Mouse (Mus musculus): ENCODE results near the gene Rnf135. TPM values are rescaled to one million over a fixed set of nuclear protein-coding genes. Genes with fewer than 3 reads are reported as not detected.
A peak's percentile ranks its signal among the peaks of the same experiment; 100 is the strongest.
"Not testable (repeated sequence)": the region's sequence is repeated elsewhere in the genome, so short reads cannot be mapped to it uniquely, and the experiment has no call there.

Rnf135 gene
- polyA plus RNA-seq, 1 experiment from 2014 or later, result 2.8 TPM

DNA sequence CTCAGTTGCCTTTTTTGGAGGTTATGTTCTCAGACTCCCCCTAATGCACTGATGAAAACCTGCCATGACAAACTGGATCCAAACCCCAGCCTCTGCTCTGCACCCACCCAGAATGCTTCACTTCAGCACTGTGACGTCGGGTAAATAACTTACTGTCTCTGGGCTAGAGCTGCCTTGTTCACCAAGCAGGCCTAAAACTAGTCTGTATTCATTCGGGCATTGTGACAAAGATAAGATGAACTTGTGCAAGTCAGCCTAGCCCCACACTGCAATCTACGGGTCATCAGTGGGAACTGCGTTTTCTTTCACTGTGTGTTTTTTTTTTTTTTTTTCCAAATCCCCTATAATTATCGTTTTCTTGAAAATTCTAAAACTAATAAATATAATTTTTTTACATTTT is 35.9 kb upstream of the Rnf135 start:
- 74% methylated on average over 6 of the region's 6 CpGs for WGBS
- no peak for ATAC-seq (ENCODE audit: insufficient number of reproducible peaks, low FRiP score, low TSS enrichment, low read depth)

DNA sequence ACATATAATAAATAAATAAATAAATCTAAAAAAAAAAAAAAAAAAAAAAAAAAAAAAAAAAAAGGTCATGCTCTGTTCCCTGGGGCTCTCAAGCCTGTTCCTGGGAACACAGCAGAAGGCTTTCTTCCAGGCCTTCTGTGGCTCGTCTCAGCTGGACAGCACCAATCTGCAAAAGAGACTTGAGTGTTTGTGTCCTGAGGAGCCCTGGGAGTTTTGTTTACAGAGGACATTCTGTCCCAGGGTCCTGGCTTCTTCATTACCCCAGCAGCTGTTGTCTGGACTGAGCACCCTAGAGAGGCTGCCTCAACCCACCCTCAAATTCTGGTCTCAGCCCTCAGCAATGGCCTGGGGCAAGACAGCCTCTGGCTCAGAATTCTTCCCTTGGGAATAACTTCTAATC is 35.3 kb upstream of the Rnf135 start:
- ATAC-seq (ENCODE audit: insufficient number of reproducible peaks, low FRiP score, low TSS enrichment, low read depth), result no peak
- H3K4me3 ChIP-seq (ENCODE audit: low read depth, low read length), result no peak overlapping the region

More for the DNA sequence above, 35.9 kb upstream of the Rnf135 start:
- no peak overlapping the region for H3K9ac ChIP-seq (ENCODE audit: low read length)
- H3K4me2 ChIP-seq (ENCODE audit: low read depth, severe bottlenecking), result no peak overlapping the region
- H3K27me3 ChIP-seq (ENCODE audit: control insufficient read depth, insufficient read depth, low read length), result 0 out of 2 replicates have a peak, but pooled peaks cover 2% of the 10 kb centered on the region
- H3K27ac ChIP-seq (replicated peaks; ENCODE audit: low read depth, low read length), result no peak overlapping the region
- H3K4me1 ChIP-seq (ENCODE audit: control insufficient read depth, insufficient read depth, low read length), result peaks cover 2% of the 10 kb centered on the region; the same call in 1 of the 2 replicates
- no peak overlapping the region for H3K4me3 ChIP-seq (ENCODE audit: low read depth, low read length)
- no peaks in the 10 kb centered on the region for H3K36me3 ChIP-seq (ENCODE audit: control insufficient read depth, insufficient read depth, low read length)
- H3K9me3 ChIP-seq (ENCODE audit: control insufficient read depth, low read length), result no peaks in the 10 kb centered on the region
- DNase-seq (ENCODE audit: low spot score), result no peak

GRCm38 (mm10) chr11:80148974-80149373 is 34.7 kb upstream of the Rnf135 start:
- not testable (repeated sequence) for H3K4me1 ChIP-seq (ENCODE audit: control insufficient read depth, insufficient read depth, low read length); H3K36me3 ChIP-seq (ENCODE audit: control insufficient read depth, insufficient read depth, low read length); ATAC-seq (ENCODE audit: insufficient number of reproducible peaks, low FRiP score, low TSS enrichment, low read depth); DNase-seq (ENCODE audit: low spot score); H3K9ac ChIP-seq (ENCODE audit: low read length); H3K9me3 ChIP-seq (ENCODE audit: control insufficient read depth, low read length); H3K4me3 ChIP-seq (ENCODE audit: low read depth, low read length); H3K27ac ChIP-seq (replicated peaks; ENCODE audit: low read depth, low read length); H3K4me2 ChIP-seq (ENCODE audit: low read depth, severe bottlenecking)
- peaks cover 11% of the 10 kb centered on the region for H3K27me3 ChIP-seq (ENCODE audit: control insufficient read depth, insufficient read depth, low read length)
- WGBS, result 67% methylated on average over 1 of the region's 4 CpGs

More for the DNA sequence above, 35.3 kb upstream of the Rnf135 start:
- Histone ChIP-seq H3K4me1 (ENCODE audit: control insufficient read depth, insufficient read depth, low read length) (no peaks in the 10 kb centered on the region), H3K27ac (replicated peaks; ENCODE audit: low read depth, low read length) (no peak overlapping the region), H3K36me3 (ENCODE audit: control insufficient read depth, insufficient read depth, low read length) (no peaks in the 10 kb centered on the region), H3K9ac (ENCODE audit: low read length) (no peak overlapping the region), H3K9me3 (ENCODE audit: control insufficient read depth, low read length) (no peaks in the 10 kb centered on the region), H3K27me3 (ENCODE audit: control insufficient read depth, insufficient read depth, low read length) (peaks cover 4% of the 10 kb centered on the region), H3K4me2 (ENCODE audit: low read depth, severe bottlenecking) (no peak overlapping the region)
- no peak for DNase-seq (ENCODE audit: low spot score)
- WGBS, result 38% methylated on average over 1 of the region's 1 CpGs

GRCm38 (mm10) chr11:80149412-80150023 is 34.1 kb upstream of the Rnf135 start:
- Histone ChIP-seq H3K4me1 (ENCODE audit: control insufficient read depth, insufficient read depth, low read length) (0 out of 2 replicates have a peak, but pooled peaks cover 7% of the 10 kb centered on the region), H3K4me3 (ENCODE audit: low read depth, low read length) (no peak overlapping the region), H3K9ac (ENCODE audit: low read length) (no peak overlapping the region), H3K27ac (replicated peaks; ENCODE audit: low read depth, low read length) (no peak overlapping the region), H3K4me2 (ENCODE audit: low read depth, severe bottlenecking) (no peak overlapping the region), H3K27me3 (ENCODE audit: control insufficient read depth, insufficient read depth, low read length) (peaks cover 16% of the 10 kb centered on the region), H3K9me3 (ENCODE audit: control insufficient read depth, low read length) (no peaks in the 10 kb centered on the region), H3K36me3 (ENCODE audit: control insufficient read depth, insufficient read depth, low read length) (no peaks in the 10 kb centered on the region)
- DNase-seq (ENCODE audit: low spot score) (no peak), ATAC-seq (ENCODE audit: insufficient number of reproducible peaks, low FRiP score, low TSS enrichment, low read depth) (no peak)
- WGBS, result 82% methylated on average over 8 of the region's 8 CpGs

DNA sequence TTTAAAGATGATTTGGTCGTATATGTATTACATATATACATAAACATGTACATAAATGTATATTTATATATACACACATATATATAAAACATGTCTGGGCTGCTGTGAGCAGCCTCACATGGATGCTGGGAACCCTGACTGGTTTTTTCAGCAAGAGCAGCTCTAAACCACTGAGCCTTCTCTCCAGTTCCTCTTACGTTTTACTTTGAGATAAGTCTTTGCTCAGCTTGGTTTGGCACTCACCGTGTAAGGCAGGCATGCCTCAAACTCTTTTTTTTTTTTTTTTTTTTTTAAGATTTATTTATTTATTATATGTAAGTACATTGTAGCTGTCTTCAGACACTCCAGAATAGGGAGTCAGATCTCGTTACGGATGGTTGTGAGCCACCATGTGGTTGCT is 33.1 kb upstream of the Rnf135 start:
- no peak overlapping the region for H3K9ac ChIP-seq (ENCODE audit: low read length)
- no peak overlapping the region for H3K27ac ChIP-seq (replicated peaks; ENCODE audit: low read depth, low read length)
- peaks cover 26% of the 10 kb centered on the region for H3K27me3 ChIP-seq (ENCODE audit: control insufficient read depth, insufficient read depth, low read length)
- no peak overlapping the region for H3K4me3 ChIP-seq (ENCODE audit: low read depth, low read length)
- ATAC-seq (ENCODE audit: insufficient number of reproducible peaks, low FRiP score, low TSS enrichment, low read depth) (no peak), DNase-seq (ENCODE audit: low spot score) (no peak)
- H3K4me1 ChIP-seq (ENCODE audit: control insufficient read depth, insufficient read depth, low read length), result 0 out of 2 replicates have a peak, but pooled peaks cover 7% of the 10 kb centered on the region
- no peaks in the 10 kb centered on the region for H3K9me3 ChIP-seq (ENCODE audit: control insufficient read depth, low read length)
- WGBS, result 73% methylated on average over 5 of the region's 5 CpGs
- no peak overlapping the region for H3K4me2 ChIP-seq (ENCODE audit: low read depth, severe bottlenecking)
- no peaks in the 10 kb centered on the region for H3K36me3 ChIP-seq (ENCODE audit: control insufficient read depth, insufficient read depth, low read length)

DNA sequence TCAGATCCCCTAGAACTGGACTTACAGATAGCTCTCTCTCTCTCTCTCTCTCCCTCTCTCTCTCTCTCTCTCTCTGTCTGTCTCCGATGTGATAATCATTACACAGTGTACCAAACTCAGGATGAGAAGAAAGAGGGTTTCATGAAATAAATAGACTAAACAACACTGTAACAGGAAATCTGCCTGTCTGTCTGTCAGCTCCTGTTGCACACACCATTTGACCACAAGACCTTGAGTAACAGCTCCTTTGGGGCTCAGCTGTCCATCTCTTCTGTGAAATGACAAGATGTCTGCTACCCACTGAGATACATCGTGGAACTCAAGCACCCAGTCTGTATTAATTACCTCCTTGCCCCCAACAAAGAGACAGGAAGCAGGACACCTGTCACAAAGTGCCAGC is 32.1 kb upstream of the Rnf135 start:
- peaks cover 28% of the 10 kb centered on the region for H3K27me3 ChIP-seq (ENCODE audit: control insufficient read depth, insufficient read depth, low read length)
- H3K4me2 ChIP-seq (ENCODE audit: low read depth, severe bottlenecking), result no peak overlapping the region
- DNase-seq (ENCODE audit: low spot score), result no peak
- no peak for ATAC-seq (ENCODE audit: insufficient number of reproducible peaks, low FRiP score, low TSS enrichment, low read depth)
- no peak overlapping the region for H3K9ac ChIP-seq (ENCODE audit: low read length)
- no peaks in the 10 kb centered on the region for H3K36me3 ChIP-seq (ENCODE audit: control insufficient read depth, insufficient read depth, low read length)
- H3K4me1 ChIP-seq (ENCODE audit: control insufficient read depth, insufficient read depth, low read length), result 0 out of 2 replicates have a peak, but pooled peaks cover 7% of the 10 kb centered on the region
- no peak overlapping the region for H3K27ac ChIP-seq (replicated peaks; ENCODE audit: low read depth, low read length)
- no peak overlapping the region for H3K4me3 ChIP-seq (ENCODE audit: low read depth, low read length)
- H3K9me3 ChIP-seq (ENCODE audit: control insufficient read depth, low read length), result no peaks in the 10 kb centered on the region
- 58% methylated on average over 2 of the region's 2 CpGs for WGBS

DNA sequence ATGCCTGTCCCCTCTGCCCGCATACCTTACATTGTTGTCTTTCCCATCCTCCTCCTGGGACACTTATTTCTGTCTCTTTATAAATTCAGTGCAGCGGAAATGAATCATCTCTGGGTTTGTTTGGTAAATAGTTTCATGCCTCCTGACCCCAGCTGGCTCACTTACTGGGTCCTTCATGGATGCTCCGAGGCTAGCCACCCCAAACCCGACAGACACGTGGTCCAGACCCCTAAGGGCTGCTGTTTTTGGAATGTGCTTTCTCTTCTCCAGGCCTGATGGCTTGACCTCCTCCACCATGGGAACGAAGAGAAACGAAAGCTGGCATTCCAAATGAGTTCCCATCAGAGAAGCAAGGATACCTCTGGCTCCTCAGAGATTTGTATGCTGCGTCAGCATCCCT is 31.3 kb upstream of the Rnf135 start:
- Histone ChIP-seq H3K9ac (ENCODE audit: low read length) (no peak overlapping the region), H3K27ac (replicated peaks; ENCODE audit: low read depth, low read length) (no peak overlapping the region), H3K9me3 (ENCODE audit: control insufficient read depth, low read length) (no peaks in the 10 kb centered on the region), H3K36me3 (ENCODE audit: control insufficient read depth, insufficient read depth, low read length) (no peaks in the 10 kb centered on the region), H3K27me3 (ENCODE audit: control insufficient read depth, insufficient read depth, low read length) (peaks cover 28% of the 10 kb centered on the region), H3K4me2 (ENCODE audit: low read depth, severe bottlenecking) (no peak overlapping the region), H3K4me3 (ENCODE audit: low read depth, low read length) (no peak overlapping the region), H3K4me1 (ENCODE audit: control insufficient read depth, insufficient read depth, low read length) (0 out of 2 replicates have a peak, but pooled peaks cover 7% of the 10 kb centered on the region)
- DNase-seq (ENCODE audit: low spot score) (no peak), ATAC-seq (ENCODE audit: insufficient number of reproducible peaks, low FRiP score, low TSS enrichment, low read depth) (no peak)
- WGBS, result 84% methylated on average over 8 of the region's 8 CpGs

DNA sequence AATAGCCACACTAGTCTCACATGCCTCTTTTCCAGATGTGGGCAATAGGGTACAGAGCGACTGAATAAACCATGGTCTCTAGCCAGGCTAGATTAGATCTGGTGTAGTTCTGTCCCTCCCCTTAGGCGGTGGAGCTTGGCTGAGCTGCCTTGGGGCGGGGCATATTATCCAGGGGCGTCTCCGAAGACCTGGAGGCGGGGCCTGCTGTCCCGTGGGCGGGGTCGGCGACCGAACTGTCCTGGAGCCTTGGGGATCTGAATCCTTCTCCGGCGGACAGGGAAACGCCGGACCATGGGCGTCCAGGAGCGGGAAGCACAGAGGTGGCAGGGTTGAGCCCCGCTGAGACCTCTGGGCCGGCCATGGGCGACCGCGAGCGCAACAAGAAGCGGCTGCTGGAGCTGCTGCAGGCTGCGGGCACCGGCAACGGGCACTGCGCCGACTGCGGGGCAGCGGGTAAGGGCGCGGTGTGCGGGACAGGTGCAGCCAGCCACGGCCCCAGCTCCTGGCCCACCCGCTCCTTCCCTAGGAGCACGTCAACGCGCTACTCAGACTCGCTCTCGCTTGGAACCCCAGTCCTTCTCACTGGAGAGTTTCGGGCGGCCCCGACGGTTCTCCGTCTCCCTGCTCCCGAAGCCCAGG is 29.7 kb upstream of the Rnf135 start, which contains the start of gene Adap2:
Gene Adap2, plus strand, starts transcription at position 249 of the 639 bp plus-strand sequence.
- DNase-seq (ENCODE audit: low spot score), result peak; percentile 82
- Histone ChIP-seq H3K4me2 (ENCODE audit: low read depth, severe bottlenecking) (peak within 1 kb of the TSS; percentile 69), H3K9ac (ENCODE audit: low read length) (0 out of 2 replicates have a peak within 1 kb of the TSS, but pooled peaks have one; percentile 27), H3K27ac (replicated peaks; ENCODE audit: low read depth, low read length) (no peak within 1 kb of the TSS), H3K4me1 (ENCODE audit: control insufficient read depth, insufficient read depth, low read length) (0 out of 2 replicates have a peak, but pooled peaks cover 7% of the 10 kb centered on the region), H3K9me3 (ENCODE audit: control insufficient read depth, low read length) (no peaks in the 10 kb centered on the region), H3K4me3 (ENCODE audit: low read depth, low read length) (peak within 1 kb of the TSS; percentile 42), H3K27me3 (ENCODE audit: control insufficient read depth, insufficient read depth, low read length) (peaks cover 28% of the 10 kb centered on the region), H3K36me3 (ENCODE audit: control insufficient read depth, insufficient read depth, low read length) (no peaks in the 10 kb centered on the region)
- peak; percentile 68 for ATAC-seq (ENCODE audit: insufficient number of reproducible peaks, low FRiP score, low TSS enrichment, low read depth)
- WGBS, result 3% methylated on average over 46 of the region's 47 CpGs

Measured in limb, embryonic 11.5 days (tissue).